Mouse (Mus musculus): ENCODE results near the gene Notch2. TPM values are rescaled to one million over a fixed set of nuclear protein-coding genes. Genes with fewer than 3 reads are reported as not detected.

The Notch2 gene
- total RNA-seq, 4 experiments from 2014 or later, result 15.1 to 20.0 (median 15.4) TPM

GRCm38 (mm10) chr3:97994818-97995217 is 18.5 kb upstream of the Notch2 start:
- DNase-seq (ENCODE audit: low spot score), result no peak

DNA sequence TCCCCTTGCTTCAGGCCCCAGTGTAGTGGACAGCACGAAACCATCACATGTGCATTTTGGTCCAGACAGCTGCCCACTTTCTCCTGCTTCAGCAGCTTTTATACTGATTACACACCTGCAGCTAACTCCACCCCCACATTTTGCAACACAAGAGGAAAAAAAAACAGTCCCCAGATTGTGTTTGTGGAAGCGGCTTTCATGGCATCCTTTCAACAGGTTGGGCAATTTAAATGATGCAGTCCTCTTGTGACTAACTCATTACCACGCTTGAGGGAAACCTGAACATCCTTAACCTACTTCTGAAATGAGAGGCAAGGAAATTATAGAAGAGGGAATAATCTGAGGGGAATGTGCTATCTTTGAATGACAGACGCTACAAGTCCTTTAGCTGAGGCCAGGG is 15.0 kb upstream of the Notch2 start:
- no peak for DNase-seq (ENCODE audit: low spot score)

DNA sequence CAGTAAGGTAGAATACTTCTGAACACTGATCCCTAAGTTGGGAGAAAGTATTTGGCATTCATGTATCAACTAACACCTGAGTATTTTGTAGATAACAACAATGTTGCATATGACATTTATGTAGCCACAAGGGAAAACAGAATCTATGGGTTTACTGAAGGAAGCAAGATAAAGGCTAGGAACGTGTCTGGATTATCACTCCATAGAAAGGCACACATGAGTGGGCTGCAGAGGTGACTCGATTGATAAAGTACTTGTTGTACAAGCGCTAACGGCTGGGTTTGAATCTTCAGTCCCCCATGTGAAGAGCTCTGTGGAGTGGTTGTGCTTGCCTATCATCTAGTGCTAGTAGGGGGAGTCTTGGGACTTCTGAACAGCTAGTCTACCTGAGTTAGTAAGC is 9.8 kb upstream of the Notch2 start:
- DNase-seq (ENCODE audit: low spot score), result no peak

DNA sequence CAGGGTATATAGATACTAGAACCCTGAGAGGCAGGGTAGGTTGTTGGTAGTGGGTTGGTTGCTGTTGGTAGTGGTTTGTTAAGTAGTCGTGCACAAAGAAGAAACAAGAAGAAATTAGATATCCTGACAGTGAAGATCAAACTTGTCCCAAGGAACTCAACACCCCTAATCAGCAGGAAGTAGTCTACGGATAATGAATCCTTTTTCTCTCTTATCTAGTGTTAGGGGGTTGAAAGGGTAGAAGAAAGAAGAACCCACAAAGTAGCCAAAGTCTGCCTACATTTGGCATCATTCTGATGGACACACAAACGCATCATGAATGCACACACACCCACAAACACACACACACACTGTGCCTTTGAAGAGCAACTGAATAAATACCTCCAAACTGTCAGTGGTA is 9.1 kb upstream of the Notch2 start:
- DNase-seq (ENCODE audit: low spot score), result no peak

- DNase-seq (ENCODE audit: low spot score), result no peak
Measured at GRCm38 (mm10) chr3:98005306-98005705, 8.0 kb upstream of the Notch2 start.

GRCm38 (mm10) chr3:98006046-98006691 is 7.2 kb upstream of the Notch2 start:
- no peak for DNase-seq (ENCODE audit: low spot score)

DNA sequence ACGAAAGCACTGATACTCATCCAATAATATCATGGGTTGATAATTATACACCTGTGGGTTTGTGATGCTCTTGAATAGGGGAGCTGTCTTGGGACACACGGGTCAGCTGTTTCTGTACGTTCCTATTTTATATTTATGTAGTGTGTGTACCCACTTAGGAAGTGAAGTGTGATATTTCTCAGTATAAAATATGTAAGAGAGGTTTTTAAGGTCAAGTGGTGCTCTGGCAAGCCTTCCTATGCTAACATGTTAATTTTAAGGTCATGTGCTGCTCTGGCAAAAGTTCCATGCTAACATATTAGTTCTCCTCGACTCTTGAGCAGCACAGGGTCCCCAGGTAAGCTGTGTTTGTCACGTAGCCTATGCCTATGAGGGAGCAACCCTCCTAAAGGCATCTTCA is 6.4 kb upstream of the Notch2 start:
- DNase-seq (ENCODE audit: low spot score), result no peak

DNA sequence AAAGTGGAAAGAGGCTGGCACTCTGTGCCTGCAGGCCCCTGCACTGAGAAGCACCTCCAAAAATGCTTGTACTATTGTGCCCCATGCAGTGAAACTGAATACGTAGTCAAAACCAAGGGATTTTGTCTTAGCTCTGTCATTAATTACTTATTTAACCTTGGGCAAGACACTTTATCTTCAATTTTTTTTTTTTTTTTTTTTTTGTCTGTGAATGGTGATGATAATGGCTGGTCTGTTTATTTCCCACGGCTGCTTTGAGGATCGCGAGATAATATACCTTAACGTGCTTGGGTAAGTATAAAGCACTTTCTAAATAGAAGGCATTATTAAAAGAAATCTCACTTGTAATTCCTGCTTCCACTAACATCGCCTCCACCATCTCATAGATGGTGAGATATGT is 5.2 kb upstream of the Notch2 start:
- no peak for DNase-seq (ENCODE audit: low spot score)

DNA sequence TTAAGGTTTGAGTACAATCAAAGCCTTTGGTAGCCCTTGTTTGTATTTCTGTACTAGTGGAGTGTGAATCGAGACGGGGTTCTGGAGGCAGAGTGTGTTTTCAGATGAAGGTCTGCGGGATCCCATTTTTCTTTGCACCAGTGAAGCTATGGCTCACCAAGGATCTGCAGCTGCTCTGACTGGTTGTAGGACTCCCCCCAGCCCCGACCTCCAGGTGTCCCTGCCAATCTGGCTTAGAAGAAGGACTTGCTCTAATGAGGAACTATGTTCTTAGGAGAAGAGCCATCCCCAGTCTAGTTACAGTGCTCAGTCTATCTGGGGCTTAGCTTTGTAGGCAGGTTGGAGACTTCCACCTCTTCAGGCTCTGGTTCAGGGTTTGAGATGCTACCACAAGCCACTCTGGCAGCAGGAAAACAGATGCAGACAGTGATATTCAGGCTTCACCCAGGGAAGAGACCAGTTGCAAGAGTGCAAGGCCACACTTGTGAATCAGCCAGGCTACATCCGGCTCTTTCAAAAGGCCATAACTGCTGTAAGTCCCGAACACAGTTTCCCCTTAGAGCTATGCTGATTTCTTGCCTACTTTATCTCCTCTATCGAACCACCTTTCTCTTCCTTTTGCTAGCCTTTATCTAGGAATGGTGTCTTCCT is 4.0 kb upstream of the Notch2 start:
- DNase-seq (ENCODE audit: low spot score), result no peak

GRCm38 (mm10) chr3:98013086-98013400 is 284 bp upstream of the Notch2 start:
- DNase-seq (ENCODE audit: low spot score), result no peak

DNA sequence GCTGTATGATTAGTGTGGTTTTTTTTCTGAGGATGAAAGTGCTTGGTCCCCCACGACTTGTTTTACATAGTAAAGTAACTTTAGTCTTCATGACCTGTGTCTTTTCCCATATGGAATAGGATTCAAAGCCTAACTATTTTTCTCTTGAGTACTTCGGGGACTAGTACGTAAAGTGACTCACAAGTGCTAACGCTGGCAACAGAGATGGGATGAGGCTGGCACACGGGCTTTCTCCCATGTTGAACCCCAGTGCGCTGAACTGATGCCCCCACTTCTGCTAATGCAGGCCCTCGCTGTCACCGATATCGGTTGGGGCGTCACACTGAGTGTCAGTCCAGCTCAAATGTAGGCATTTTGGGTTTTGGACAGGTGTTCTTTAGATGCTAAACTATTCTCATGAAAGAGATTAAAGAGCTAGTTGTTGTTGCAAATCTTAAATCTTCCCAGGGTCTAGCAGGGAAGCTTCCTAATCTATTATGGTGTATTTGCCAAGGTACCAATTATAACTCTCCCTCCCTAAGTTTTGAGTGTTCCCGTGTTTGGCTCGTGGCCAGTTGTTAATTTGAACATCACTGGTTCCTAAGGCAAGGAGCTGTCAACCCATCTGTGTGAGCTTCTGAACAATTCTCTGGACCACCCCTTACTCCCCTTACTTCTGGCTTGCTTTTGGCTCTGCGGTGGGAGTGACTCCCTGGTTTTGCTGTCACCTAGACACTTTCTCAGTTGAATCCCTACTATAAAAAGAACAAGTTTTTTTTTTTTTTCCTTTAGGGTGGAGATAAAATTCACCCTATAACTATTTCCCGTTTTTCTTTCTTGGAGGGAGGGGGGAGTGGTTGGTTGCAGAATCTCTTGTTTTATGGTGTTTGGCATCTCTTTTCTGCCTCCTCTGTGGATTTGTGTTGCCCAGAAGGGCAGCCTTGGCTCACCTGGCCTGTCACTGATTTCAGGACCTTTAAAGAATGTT is 2.2 kb downstream of the Notch2 start:
- no peak for DNase-seq (ENCODE audit: low spot score)

GRCm38 (mm10) chr3:98016901-98017591 is 3.7 kb downstream of the Notch2 start:
- no peak for DNase-seq (ENCODE audit: low spot score)

DNA sequence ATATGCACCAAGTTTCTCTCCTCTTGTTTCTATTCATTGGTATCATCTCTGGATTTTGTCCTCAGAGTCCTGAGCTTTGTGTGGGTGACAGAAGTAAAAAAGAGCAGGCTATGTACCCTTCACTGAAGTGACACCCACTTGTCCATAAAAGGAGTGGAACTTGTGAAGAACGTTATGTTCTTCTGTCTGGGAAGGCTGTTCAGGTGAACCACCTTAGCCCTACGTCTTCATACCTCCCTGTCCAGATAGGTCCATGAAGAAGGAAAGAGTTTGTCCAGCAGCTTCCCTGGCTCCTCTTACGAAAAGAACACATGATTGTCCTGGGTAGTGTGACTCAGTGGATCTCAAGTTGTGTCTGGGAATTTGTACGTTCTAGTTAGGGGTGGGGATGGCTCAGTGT is 4.9 kb downstream of the Notch2 start:
- no peak for DNase-seq (ENCODE audit: low spot score)

DNA sequence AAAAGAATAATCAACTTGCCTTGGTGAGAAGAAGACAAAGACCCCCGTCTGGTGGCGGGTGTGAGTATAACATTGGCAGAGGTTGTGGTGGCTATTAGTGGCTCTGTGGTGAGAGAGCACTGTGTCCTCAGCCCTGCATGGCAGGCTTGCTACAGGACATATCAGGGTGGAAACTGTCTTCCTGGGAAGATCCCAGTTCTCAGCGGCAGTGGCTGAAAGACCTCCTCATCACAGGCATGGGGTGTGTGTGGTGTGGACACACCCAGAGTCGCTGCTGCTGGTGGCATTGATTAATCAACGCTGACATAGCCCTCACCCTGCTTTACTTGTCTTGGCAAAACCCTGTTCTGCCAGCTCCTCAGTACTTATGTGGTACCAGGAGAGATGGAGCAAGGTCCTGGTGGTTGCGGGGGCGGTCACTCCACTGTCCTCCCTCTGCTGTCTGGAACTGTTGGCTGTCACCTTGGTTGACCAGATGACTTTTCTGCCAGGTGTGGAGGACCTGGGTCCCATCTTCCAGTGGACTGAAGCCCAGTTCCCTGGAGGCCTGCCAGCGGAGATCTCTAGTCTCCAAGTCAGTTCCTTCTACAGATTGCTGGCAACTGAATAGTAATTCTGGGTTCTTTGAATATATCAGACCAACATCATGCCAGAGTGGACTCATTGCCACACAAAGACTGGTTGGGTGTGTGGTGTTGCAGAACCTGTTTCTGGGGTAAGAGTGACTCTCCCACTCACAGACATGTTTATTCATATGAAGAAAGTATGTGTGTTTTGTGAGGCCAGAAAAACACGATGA is 7.3 kb downstream of the Notch2 start:
- no peak for DNase-seq (ENCODE audit: low spot score)

GRCm38 (mm10) chr3:98024288-98024848 is 11.0 kb downstream of the Notch2 start:
- DNase-seq (ENCODE audit: low spot score), result peak; percentile 70

GRCm38 (mm10) chr3:98025521-98025920 is 12.2 kb downstream of the Notch2 start:
- DNase-seq (ENCODE audit: low spot score), result no peak

GRCm38 (mm10) chr3:98025921-98026880 is 12.9 kb downstream of the Notch2 start:
- peak; percentile 63 for DNase-seq (ENCODE audit: low spot score)

GRCm38 (mm10) chr3:98027371-98027774 is 14.0 kb downstream of the Notch2 start:
- DNase-seq (ENCODE audit: low spot score), result no peak

- no peak for DNase-seq (ENCODE audit: low spot score)
Measured at GRCm38 (mm10) chr3:98028072-98028471, 14.7 kb downstream of the Notch2 start.

GRCm38 (mm10) chr3:98028936-98029335 is 15.6 kb downstream of the Notch2 start:
- no peak for DNase-seq (ENCODE audit: low spot score)
